Mouse (Mus musculus): Measurements from ENCODE around the gene Dzip1. TPM values are rescaled to one million over a fixed set of nuclear protein-coding genes. Genes with fewer than 3 reads are reported as not detected.
A peak's percentile ranks its signal among the peaks of the same experiment; 100 is the strongest.

Gene Dzip1
- total and polyA plus RNA-seq, 3 experiments = 3.1 to 30.9 (median 6.9) TPM

DNA sequence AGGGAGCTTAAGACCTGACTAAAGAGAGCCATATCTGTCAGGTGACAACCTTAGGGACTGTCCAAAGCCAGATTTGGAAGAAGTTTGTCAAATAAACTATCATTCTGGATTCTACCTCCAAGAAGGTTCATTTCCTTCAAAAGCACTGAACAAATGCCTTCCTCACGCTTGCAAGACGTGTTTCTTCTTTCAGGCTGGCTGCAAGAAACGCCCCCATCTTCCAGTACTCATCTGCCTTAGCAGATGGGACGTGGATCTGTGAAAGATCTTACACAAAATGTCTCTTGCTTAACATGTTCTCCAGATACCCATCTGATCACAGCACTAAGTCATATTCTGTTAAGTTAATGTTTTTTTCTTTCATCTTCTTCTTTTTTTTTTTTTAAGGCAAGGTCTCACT lies 35.2 kb downstream of the Dzip1 start:
- Histone ChIP-seq H3K27me3 (ENCODE audit: insufficient read depth, low read length) (peaks cover 2% of the 10 kb centered on the region; the same call in 1 of the 2 replicates), H3K4me3 (ENCODE audit: low read depth, low read length) (no peak overlapping the region), H3K4me1 (ENCODE audit: insufficient read depth, low read depth, low read length) (peaks cover 37% of the 10 kb centered on the region), H3K9me3 (replicated peaks) (no peaks in the 10 kb centered on the region), H3K36me3 (replicated peaks) (no peaks in the 10 kb centered on the region)
- no peak for ATAC-seq (ENCODE audit: extremely low read depth, insufficient number of reproducible peaks, low FRiP score, poor library complexity, severe bottlenecking)
- no peak for DNase-seq (ENCODE audit: low spot score)
- no peak for TF ChIP-seq GATA2 (IDR thresholded peaks at IDR 0.05; ENCODE audit: borderline replicate concordance, low read depth, low read length)
- no peak for TF ChIP-seq TAL1 (conservative IDR thresholded peaks at IDR 0.05; ENCODE audit: low read depth, low read length)
- no peak for TF ChIP-seq POLR2AphosphoS5 (IDR thresholded peaks at IDR 0.05; ENCODE audit: insufficient replicate concordance, low read depth, low read length)
- no peak for TF ChIP-seq GATA1 (IDR thresholded peaks at IDR 0.05; ENCODE audit: borderline replicate concordance, low read length)
- no peak for TF ChIP-seq CTCF (IDR thresholded peaks at IDR 0.05; ENCODE audit: low read depth, low read length)

DNA sequence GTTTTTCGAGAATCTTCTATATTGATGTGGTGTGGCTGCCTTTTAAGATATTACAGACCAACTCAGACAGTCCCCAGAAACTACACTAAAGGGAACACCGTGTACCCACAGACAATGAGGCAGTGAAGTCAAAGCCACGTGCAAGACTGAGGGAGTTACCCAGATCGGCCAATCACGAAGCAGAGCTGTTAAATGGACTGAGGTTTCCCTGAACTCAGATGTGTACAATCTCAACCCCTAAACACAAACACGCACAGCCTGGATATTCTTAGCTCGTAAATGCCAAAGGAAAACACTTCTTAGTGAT lies 41.1 kb downstream of the Dzip1 start:
- DNase-seq (ENCODE audit: low spot score) = peak; percentile 42
- TF ChIP-seq GATA2 (IDR thresholded peaks at IDR 0.05; ENCODE audit: borderline replicate concordance, low read depth, low read length) (no peak), TAL1 (conservative IDR thresholded peaks at IDR 0.05; ENCODE audit: low read depth, low read length) (no peak), GATA1 (IDR thresholded peaks at IDR 0.05; ENCODE audit: borderline replicate concordance, low read length) (no peak), CTCF (IDR thresholded peaks at IDR 0.05; ENCODE audit: low read depth, low read length) (no peak), POLR2AphosphoS5 (IDR thresholded peaks at IDR 0.05; ENCODE audit: insufficient replicate concordance, low read depth, low read length) (no peak)
- Histone ChIP-seq H3K4me3 (ENCODE audit: low read depth, low read length) (no peak overlapping the region; the same call in 1 of the 2 replicates), H3K4me1 (ENCODE audit: insufficient read depth, low read depth, low read length) (peaks cover 58% of the 10 kb centered on the region), H3K36me3 (replicated peaks) (peaks cover 11% of the 10 kb centered on the region), H3K9me3 (replicated peaks) (peaks cover 19% of the 10 kb centered on the region), H3K27me3 (ENCODE audit: insufficient read depth, low read length) (no peaks in the 10 kb centered on the region)
- peak; percentile 11; the same call in 1 of the 2 replicates for ATAC-seq (ENCODE audit: extremely low read depth, insufficient number of reproducible peaks, low FRiP score, poor library complexity, severe bottlenecking)

DNA sequence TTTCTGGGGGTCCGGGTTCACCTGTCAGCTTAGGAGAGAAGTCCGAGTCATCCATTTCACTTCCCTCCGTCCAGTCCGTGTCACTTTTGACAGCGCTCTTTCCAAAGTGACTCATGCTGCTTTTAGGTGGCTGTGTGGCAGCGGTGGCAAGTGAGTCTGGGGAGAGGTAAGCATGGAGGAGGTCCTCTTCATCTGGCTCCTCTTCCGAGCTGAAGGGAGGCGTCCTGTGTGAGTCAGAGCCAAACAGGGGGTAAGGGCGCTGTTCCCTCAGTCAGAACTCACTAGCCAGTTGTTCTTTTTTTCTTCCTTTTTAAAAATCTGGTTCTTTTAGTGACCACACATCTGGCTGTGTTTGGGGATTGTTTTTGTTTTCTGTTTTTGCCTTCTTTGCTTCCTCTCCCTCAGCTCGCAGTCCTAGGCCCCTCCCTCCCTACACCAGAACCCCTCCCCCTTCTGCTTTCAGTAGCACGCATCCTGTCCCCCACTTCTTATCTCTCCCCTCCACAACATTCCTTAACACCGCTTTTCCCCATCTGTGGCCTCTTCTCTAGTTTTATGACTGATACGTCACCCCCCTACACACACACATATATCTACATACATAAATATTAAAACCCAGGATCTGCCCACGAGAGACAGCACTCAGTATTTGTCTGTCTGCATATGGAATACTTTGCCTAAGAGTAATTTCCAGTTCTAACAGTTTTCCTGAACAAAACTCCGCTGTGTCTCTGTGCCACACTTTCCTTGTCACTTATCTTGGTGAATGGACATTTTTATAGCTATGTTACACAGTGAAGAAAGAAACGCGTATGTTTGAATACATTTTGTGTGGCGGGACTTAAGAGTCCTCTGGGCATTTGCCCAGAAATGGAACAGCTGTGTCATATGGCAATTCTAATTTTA lies 41.7 kb downstream of the Dzip1 start:
- Histone ChIP-seq H3K27me3 (ENCODE audit: insufficient read depth, low read length) (no peaks in the 10 kb centered on the region), H3K36me3 (replicated peaks) (peaks cover 17% of the 10 kb centered on the region), H3K4me3 (ENCODE audit: low read depth, low read length) (peak overlapping the region; percentile 67), H3K9me3 (replicated peaks) (peaks cover 25% of the 10 kb centered on the region), H3K4me1 (ENCODE audit: insufficient read depth, low read depth, low read length) (peaks cover 58% of the 10 kb centered on the region)
- ATAC-seq (ENCODE audit: extremely low read depth, insufficient number of reproducible peaks, low FRiP score, poor library complexity, severe bottlenecking) (peak; percentile 89), DNase-seq (ENCODE audit: low spot score) (peak; percentile 85)
- peak; percentile 59 for TF ChIP-seq TAL1 (conservative IDR thresholded peaks at IDR 0.05; ENCODE audit: low read depth, low read length)
- TF ChIP-seq POLR2AphosphoS5 (IDR thresholded peaks at IDR 0.05; ENCODE audit: insufficient replicate concordance, low read depth, low read length) = no peak
- TF ChIP-seq CTCF (IDR thresholded peaks at IDR 0.05; ENCODE audit: low read depth, low read length) = no peak
- no peak for TF ChIP-seq GATA1 (IDR thresholded peaks at IDR 0.05; ENCODE audit: borderline replicate concordance, low read length)
- TF ChIP-seq GATA2 (IDR thresholded peaks at IDR 0.05; ENCODE audit: borderline replicate concordance, low read depth, low read length) = no peak

GRCm38 (mm10) chr14:118880696-118881095 lies 44.6 kb downstream of the Dzip1 start:
- Histone ChIP-seq H3K4me3 (ENCODE audit: low read depth, low read length) (no peak overlapping the region), H3K36me3 (replicated peaks) (peaks cover 20% of the 10 kb centered on the region), H3K27me3 (ENCODE audit: insufficient read depth, low read length) (no peaks in the 10 kb centered on the region), H3K4me1 (ENCODE audit: insufficient read depth, low read depth, low read length) (peaks cover 36% of the 10 kb centered on the region), H3K9me3 (replicated peaks) (peaks cover 25% of the 10 kb centered on the region)
- TF ChIP-seq CTCF (IDR thresholded peaks at IDR 0.05; ENCODE audit: low read depth, low read length) = no peak
- TF ChIP-seq TAL1 (conservative IDR thresholded peaks at IDR 0.05; ENCODE audit: low read depth, low read length) = no peak
- no peak for TF ChIP-seq POLR2AphosphoS5 (IDR thresholded peaks at IDR 0.05; ENCODE audit: insufficient replicate concordance, low read depth, low read length)
- TF ChIP-seq GATA2 (IDR thresholded peaks at IDR 0.05; ENCODE audit: borderline replicate concordance, low read depth, low read length) = no peak
- no peak for TF ChIP-seq GATA1 (IDR thresholded peaks at IDR 0.05; ENCODE audit: borderline replicate concordance, low read length)
- ATAC-seq (ENCODE audit: extremely low read depth, insufficient number of reproducible peaks, low FRiP score, poor library complexity, severe bottlenecking) (no peak), DNase-seq (ENCODE audit: low spot score) (no peak)

- Histone ChIP-seq H3K27me3 (ENCODE audit: insufficient read depth, low read length) (no peaks in the 10 kb centered on the region; the same call in 1 of the 2 replicates), H3K9me3 (replicated peaks) (peaks cover 23% of the 10 kb centered on the region), H3K4me1 (ENCODE audit: insufficient read depth, low read depth, low read length) (peaks cover 19% of the 10 kb centered on the region), H3K36me3 (replicated peaks) (peaks cover 20% of the 10 kb centered on the region), H3K4me3 (ENCODE audit: low read depth, low read length) (no peak overlapping the region)
- DNase-seq (ENCODE audit: low spot score) (no peak), ATAC-seq (ENCODE audit: extremely low read depth, insufficient number of reproducible peaks, low FRiP score, poor library complexity, severe bottlenecking) (no peak)
- TF ChIP-seq GATA1 (IDR thresholded peaks at IDR 0.05; ENCODE audit: borderline replicate concordance, low read length) = no peak
- no peak for TF ChIP-seq CTCF (IDR thresholded peaks at IDR 0.05; ENCODE audit: low read depth, low read length)
- TF ChIP-seq TAL1 (conservative IDR thresholded peaks at IDR 0.05; ENCODE audit: low read depth, low read length) = no peak
Observed at GRCm38 (mm10) chr14:118878346-118878910, 46.8 kb downstream of the Dzip1 start.

DNA sequence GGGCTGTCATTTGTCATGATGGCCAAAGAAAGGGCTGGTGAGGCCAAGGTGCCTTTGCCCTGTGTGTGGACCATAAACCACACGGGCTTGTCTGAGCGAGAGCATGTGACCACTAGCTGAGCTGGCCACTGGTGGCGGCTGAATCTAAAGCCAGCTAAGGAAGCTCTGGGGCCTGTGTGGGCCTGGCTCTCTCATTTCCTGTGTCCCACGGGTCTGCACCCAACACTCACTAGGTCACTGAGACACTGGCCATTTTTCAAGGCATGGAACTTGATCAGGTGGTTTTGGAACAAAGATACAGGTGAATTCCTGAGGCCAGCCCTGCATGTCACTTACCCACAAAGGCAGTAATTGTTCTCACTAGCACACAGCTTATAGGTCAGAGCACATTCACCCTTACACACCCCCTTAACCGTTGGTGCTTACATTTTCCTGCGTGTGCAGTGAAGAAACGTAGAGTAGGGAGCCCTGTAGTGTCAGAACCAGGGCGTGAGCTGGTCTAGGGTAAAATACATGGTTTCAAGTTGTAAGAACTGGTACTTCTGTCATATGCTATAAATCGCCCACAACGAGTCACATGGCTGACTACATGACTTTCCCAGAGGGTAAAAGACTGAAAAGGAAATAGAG lies 50.4 kb downstream of the Dzip1 start:
- Histone ChIP-seq H3K36me3 (replicated peaks) (peaks cover 15% of the 10 kb centered on the region), H3K4me1 (ENCODE audit: insufficient read depth, low read depth, low read length) (peaks cover 10% of the 10 kb centered on the region), H3K27me3 (ENCODE audit: insufficient read depth, low read length) (no peaks in the 10 kb centered on the region; the same call in 1 of the 2 replicates), H3K9me3 (replicated peaks) (peaks cover 11% of the 10 kb centered on the region), H3K4me3 (ENCODE audit: low read depth, low read length) (no peak overlapping the region)
- no peak for TF ChIP-seq TAL1 (conservative IDR thresholded peaks at IDR 0.05; ENCODE audit: low read depth, low read length)
- TF ChIP-seq GATA2 (IDR thresholded peaks at IDR 0.05; ENCODE audit: borderline replicate concordance, low read depth, low read length) = no peak
- ATAC-seq (ENCODE audit: extremely low read depth, insufficient number of reproducible peaks, low FRiP score, poor library complexity, severe bottlenecking) = no peak
- DNase-seq (ENCODE audit: low spot score) = no peak

Data from G1E (cell line).